Mouse (Mus musculus): ENCODE measurements around the gene Spg7.
A peak's percentile ranks its signal among the peaks of the same experiment; 100 is the strongest.

DNA sequence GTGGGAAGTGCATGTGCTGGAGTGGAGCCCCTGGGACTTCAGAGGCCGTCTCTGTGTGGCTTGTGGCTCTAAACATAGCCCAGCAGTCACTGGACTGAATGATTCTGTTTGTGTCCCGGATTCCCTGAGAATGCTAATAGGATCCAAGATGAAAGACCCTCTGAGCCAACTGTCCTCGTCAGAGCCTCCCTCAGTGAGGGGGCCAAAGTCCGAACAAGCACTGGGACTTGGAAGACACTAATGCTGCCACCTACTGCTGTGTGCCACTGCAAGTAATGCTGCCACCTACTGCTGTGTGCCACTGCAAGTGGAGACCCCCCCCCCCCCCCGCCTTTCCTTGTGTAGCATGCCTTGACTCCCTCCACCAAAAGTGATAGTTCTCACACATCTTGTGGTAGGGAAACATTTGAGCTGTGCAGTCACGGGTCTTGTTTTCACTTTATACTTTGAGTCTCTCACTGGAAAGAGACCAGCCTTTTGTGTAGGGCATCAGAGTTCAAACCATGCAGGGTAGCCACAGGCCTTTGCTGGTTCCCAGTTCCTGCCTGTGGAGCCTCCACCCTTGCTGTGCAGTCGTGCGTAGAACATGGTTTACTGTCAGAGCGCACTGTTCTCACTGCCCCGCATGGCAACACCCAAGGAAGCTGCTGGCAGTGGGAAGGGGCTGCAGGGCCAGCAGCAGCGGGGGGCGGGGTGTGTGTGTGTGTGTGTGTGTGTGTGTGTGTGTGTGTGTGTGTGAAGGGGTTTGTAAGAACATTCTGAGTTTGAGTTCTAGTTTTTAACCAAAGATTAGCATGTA is 35.2 kb downstream of the Spg7 start:
- TF ChIP-seq EP300 (IDR thresholded peaks at IDR 0.05) (no peak), CTCF (IDR thresholded peaks at IDR 0.05) (peak; percentile 12; the same call in 1 of the 2 replicates)
